Mouse (Mus musculus): ENCODE measurements around the gene Tbc1d23.
A peak's percentile ranks its signal among the peaks of the same experiment; 100 is the strongest.
"Not testable (repeated sequence)": the region's sequence is repeated elsewhere in the genome, so short reads cannot be mapped to it uniquely, and the experiment has no call there.

Tbc1d23 gene

GRCm38 (mm10) chr16:57231089-57231936 lies at the start of gene Tbc1d23:
Gene Tbc1d23 (minus strand): TSS chr16:57231504.
- peak; percentile 92 for DNase-seq

DNA sequence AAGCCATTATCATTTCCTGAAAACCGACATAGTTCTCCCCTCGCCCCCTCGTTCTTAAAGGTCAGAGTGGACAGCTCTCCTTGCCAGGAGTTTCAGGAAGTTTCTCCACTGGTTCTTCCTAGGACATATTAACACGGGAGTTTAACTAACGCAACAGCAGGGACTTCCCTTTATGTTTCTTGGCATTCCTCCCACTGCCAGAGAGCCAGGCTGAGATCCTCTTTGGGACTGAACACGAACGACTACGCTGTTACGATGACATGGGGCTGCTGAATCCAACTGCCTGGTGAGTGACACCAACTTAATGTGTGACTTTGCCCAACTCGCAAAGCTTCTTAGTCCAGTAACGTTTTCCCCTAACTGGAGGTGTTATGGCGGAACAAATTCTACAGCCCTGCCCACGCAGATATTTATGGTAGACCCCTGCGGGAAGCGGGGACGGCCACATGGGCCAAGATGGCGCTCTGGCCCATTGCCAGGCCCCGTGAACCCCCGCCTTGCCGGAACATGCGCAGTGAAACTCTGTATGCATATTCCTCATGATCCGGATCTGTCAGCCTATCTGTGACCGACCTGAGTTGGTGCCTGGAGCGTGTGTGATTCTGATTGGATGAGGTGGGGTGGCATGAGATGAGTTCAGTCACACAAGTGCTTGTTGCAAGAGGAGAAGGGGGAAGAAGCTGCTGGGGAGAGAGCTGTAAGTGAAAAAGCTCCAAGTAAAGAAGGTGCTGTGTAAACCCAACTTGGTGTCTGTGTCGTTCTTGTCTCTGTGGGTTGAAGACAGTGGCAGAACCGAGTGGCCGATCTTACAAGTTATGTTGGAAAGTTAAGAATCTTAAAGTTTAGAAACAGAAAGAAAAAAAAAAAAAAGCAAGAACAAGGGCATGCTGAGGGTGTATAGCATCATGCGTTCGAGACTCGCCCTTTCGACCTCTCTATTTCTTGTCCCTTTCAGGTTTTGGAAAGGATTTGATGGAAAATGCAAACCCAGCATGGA lies 49.2 kb upstream of the Tbc1d23 start:
- DNase-seq, result no peak

DNA sequence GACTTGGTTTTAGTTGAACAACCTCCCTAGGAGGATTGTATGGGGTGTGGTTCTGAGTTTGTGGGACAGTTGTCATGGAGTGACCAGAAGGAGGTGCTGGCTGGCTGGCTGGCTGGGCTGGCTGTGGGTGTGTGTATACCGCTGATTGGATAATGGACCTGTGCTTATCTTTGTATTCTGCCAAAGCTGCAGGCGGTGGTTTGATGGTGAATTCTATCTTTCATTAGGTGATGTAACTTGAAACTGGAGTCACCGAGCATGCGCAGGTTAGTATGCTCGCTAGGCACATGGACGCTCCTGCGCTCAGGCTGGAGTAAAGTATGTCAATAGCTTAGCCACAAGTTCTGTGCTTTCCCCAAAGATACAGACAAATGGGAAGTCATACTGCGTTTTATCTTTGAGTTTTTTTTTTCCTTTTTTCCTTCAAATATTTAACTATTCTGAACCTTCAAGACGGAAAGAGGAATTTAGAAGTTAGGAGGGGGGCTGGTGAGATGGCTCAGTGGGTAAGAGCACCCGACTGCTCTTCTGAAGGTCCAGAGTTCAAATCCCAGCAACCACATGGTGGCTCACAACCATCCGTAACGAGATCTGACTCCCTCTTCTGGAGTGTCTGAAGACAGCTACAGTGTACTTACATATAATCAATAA lies 47.8 kb upstream of the Tbc1d23 start:
- DNase-seq, result no peak

DNA sequence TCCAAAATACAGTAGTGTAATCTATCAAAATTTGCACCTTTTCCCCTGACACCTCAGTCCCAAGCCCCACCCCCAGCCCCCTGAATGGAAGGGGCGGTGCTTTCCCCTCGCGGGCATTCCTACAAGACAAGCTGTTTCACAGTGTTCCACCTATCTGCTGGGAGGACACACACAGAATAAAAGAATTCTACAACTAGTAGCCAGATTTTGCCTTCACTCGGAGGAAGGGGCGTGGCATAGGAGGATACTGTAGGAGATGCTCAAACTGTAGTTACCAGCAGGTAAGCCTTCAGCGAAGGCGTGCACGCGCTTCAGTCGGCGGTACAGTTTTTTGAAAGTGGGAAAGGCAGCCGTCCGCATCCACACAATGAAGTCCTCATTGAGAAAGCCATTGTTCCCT lies 38.4 kb upstream of the Tbc1d23 start:
- DNase-seq, result no peak

GRCm38 (mm10) chr16:57268058-57268841 lies 36.9 kb upstream of the Tbc1d23 start:
- no peak for DNase-seq

- no peak for DNase-seq
Observed at GRCm38 (mm10) chr16:57267068-57267467, 35.8 kb upstream of the Tbc1d23 start.

DNA sequence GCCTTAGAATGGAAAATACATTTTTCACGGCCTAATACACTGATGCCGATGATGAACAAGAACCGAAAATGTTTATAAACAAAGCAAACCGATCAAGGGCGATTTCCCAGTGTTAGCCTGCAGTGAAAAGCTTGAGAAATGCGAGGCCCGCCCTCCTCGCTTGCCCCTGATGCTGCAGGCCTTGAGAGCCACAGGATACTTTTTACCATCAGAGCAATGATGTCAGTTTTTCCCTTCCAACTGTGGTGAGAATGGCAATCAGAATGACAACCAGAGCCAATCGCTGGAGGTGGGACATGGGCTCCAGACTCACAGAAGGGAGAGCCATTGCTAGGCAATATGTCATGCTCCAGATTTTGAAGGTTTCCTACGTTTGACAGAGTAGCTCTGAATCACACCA lies 28.8 kb upstream of the Tbc1d23 start:
- no peak for DNase-seq

- no peak for DNase-seq
Observed at GRCm38 (mm10) chr16:57259356-57260083, 28.2 kb upstream of the Tbc1d23 start.

GRCm38 (mm10) chr16:57251589-57252421 lies 20.5 kb upstream of the Tbc1d23 start:
- DNase-seq, result no peak

GRCm38 (mm10) chr16:57250991-57251390 lies 19.7 kb upstream of the Tbc1d23 start:
- DNase-seq, result no peak

DNA sequence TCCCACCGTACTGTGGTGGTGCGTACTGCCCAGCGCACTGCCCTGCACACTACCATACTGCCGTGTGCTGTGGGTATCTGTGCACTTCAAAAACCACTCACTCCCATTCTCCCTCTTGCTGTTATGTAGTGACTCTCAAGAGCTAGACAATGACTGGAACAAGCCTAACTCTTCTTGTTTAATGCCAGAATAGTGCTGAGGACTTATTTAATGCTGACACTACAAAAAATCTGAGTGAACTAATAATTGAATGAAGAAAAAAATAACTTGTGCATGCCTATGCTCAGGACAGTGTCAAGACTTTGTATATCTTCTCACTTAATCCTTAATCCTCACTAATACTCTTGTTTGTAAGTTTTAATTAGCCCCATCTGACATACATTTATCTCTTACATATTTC lies 16.2 kb upstream of the Tbc1d23 start:
- DNase-seq, result no peak

DNA sequence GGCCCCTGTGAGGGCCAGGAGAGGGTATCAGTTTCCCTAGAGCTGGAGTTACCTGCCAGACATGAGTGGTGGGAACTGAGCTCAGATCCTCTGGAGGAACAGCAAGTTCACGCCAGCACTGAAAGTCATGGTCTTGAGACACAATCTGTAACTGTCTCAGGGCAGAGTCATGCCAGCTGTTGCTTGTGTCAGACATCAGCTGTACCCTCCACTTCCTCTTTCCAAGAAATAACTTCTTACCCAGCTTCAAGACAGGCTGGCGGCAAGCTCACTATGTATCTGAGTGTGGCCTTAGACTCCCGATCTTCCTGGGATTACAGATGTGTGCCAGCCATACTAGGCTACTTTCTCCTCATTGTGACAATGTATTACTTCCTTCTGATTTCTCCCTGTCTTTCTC lies 15.3 kb upstream of the Tbc1d23 start:
- no peak for DNase-seq

DNA sequence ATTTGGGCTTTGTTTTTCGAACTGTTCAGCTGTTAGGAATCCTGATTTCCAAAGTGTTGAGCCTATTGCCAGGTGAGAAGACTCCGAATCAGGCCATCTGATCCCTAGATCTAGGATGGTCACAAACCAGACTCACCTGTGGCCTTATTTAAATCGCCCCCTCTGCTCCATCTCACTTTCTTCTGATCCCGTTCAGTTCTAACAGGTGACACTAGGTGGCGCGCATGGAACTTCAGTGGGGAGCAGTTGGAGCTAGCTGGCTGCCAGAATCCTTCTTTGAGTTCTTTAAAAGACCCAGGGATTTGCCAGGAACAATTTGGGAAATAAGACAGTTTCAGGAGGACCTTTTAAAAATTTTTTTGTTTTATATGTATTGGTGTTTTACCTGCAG lies 12.5 kb upstream of the Tbc1d23 start:
- peak; percentile 67 to 77 for DNase-seq

GRCm38 (mm10) chr16:57243205-57243857 lies 12.0 kb upstream of the Tbc1d23 start:
- peak; percentile 13 to 29 for DNase-seq

DNA sequence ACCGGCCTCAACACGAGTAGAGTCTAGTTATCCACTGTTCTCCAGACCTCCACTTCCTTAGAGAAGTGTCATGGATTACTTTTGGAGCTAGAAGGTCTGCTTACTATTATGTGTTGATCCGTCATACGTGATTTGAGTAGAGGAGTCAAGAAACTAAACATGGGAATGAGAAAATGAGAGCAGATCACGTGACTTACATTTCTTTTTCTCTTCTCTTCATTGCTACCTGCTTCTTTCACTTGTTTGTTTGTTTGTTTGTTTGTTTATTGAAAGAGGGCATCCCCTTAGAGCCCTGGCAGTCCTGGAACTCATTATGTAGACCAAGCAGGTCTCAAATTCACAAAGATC lies 11.5 kb upstream of the Tbc1d23 start:
- DNase-seq, result no peak

DNA sequence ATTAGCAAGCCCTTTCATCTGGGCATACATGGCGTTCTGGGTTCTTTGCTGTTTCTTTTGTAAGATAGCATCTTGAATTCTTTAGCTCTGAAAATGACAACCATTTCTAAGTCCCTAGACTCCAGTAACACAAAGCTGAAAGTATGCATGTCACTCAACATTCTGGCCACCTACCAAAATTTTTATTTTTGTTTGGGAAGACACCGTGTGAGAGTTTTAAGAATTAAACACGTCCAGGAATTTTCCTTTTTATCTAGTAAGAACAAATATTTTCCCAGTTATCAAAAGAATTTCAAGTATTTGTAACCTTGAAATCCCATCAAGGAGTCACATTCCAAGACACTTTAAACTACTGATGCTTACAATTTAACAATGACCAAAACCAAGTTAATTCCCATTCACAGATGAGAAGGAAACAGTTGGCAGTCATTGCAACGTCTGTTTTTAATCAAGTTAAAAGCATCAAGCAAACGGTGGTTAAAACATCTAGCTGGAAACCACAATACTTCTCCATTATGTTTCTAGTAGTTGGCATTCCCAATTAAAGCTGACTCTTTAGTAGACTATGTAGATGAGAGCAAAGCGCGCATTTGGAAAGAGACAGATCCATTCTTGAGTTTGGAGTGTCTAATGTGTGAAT lies 4.7 kb upstream of the Tbc1d23 start:
- DNase-seq, result no peak

DNA sequence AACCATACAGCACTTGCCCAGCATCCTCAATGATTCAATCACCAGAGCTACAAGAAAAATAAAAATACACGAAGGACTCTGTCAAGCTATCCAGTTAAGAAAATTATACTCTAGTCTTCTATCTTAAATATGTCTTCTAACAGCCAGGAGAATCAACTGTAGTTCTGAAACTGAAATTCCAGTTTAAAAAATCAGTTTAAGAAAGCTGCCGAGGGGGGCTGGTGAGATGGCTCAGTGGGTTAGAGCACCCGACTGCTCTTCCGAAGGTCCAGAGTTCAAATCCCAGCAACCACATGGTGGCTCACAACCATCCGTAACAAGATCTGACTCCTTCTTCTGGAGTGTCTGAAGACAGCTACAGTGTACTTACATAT lies 620 bp upstream of the Tbc1d23 start:
- not testable (repeated sequence) for DNase-seq

GRCm38 (mm10) chr16:57226444-57226843 lies 4.9 kb downstream of the Tbc1d23 start:
- no peak for DNase-seq

DNA sequence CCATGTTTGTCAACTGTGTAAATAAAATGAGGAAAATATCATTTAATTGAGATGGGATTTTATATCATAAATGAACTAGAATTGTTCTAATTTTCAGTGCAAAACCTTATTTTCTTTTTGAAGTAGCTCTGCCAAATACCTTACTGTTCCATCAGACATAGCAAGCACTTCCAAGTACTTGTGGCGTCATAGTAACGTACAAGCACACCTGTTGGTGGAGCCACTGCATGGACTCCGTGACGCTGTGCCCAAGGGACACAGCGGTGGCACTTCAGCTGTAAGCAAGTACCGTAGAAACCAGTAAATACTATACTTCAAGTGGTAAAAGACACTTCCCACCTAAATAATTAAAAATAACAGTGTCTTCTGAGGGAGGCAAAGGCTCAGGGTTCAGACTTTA lies 10.9 kb downstream of the Tbc1d23 start:
- DNase-seq, result no peak

GRCm38 (mm10) chr16:57215957-57216356 lies 15.3 kb downstream of the Tbc1d23 start:
- no peak for DNase-seq

All from thymus, postnatal 36 days (tissue).